ENCODE assay signal across 8 mouse cellular contexts in genomic region chr15:3268247-3268646, GRCm38 (mm10). TPM values are rescaled to one million over a fixed set of nuclear protein-coding genes. Genes with fewer than 3 reads are reported as not detected.
A peak's percentile ranks its signal among the peaks of the same experiment; 100 is the strongest.
DNase-seq lines count a peak whose midpoint lies in the region; ATAC-seq and TF ChIP-seq lines count a peak whose summit lies in the region.

TSS of gene Selenop (plus strand) at chr15:3268547.

- intact Hi-C loops in left cerebral cortex, postnatal 10 days (cut with DNase I): no loop called here

- peak within 1 kb of the TSS; percentile 77 for H3K27ac ChIP-seq in liver, adult 2 months (replicated peaks; ENCODE audit: insufficient read depth, low read depth, low read length)
- 0 out of 2 replicates have a peak within 1 kb of the TSS, but pooled peaks have one; percentile 84 for H3K27ac ChIP-seq in embryonic facial prominence, embryonic 13.5 days
- H3K27ac ChIP-seq in heart, embryonic 13.5 days (replicated peaks): peak within 1 kb of the TSS; percentile 86; the same call in 1 of the 2 replicates
- H3K27ac ChIP-seq in midbrain, postnatal 0 days (ENCODE audit: low read depth, low read length): no peak within 1 kb of the TSS

- TF ChIP-seq POLR2A in liver, adult 2 months (IDR thresholded peaks at IDR 0.05; ENCODE audit: extremely low read depth, insufficient read depth, low read length): no peak

- no peaks in the 10 kb centered on the region for H3K9me3 ChIP-seq in embryonic facial prominence, embryonic 13.5 days
- H3K9me3 ChIP-seq in heart, embryonic 13.5 days: no peaks in the 10 kb centered on the region
- no peaks in the 10 kb centered on the region for H3K9me3 ChIP-seq in midbrain, postnatal 0 days (ENCODE audit: low read length)

- H3K27me3 ChIP-seq in liver, adult 2 months (ENCODE audit: control insufficient read depth, insufficient read depth, low read length): no peaks in the 10 kb centered on the region
- H3K27me3 ChIP-seq in embryonic facial prominence, embryonic 13.5 days: no peaks in the 10 kb centered on the region
- H3K27me3 ChIP-seq in heart, embryonic 13.5 days (replicated peaks): no peaks in the 10 kb centered on the region
- no peaks in the 10 kb centered on the region for H3K27me3 ChIP-seq in midbrain, postnatal 0 days (ENCODE audit: insufficient read depth, low read length)

- DNase-seq in liver, adult 2 months (ENCODE audit: extremely low read depth, low read depth, low spot score): no peak
- DNase-seq in liver: no peak
- no peak for DNase-seq in left cerebral cortex, postnatal 10 days (ENCODE audit: extremely low spot score in 1 of 2, low spot score in 2 of 2)
- no peak for DNase-seq in midbrain, postnatal 0 days (ENCODE audit: low spot score)
- DNase-seq in spleen, adult 18-20 months: no peak
- DNase-seq in retina, postnatal 1 day: no peak

- 0 out of 2 replicates have a peak within 1 kb of the TSS, but pooled peaks have one; percentile 59 for H3K4me2 ChIP-seq in embryonic facial prominence, embryonic 13.5 days
- no peak within 1 kb of the TSS for H3K4me2 ChIP-seq in heart, embryonic 13.5 days
- H3K4me2 ChIP-seq in midbrain, postnatal 0 days (ENCODE audit: low read depth, low read length, poor library complexity, severe bottlenecking): no peak within 1 kb of the TSS

- no peak within 1 kb of the TSS for H3K9ac ChIP-seq in liver, adult 2 months (ENCODE audit: low read depth, low read length)
- H3K9ac ChIP-seq in embryonic facial prominence, embryonic 13.5 days: no peak within 1 kb of the TSS
- H3K9ac ChIP-seq in heart, embryonic 13.5 days: no peak within 1 kb of the TSS
- no peak within 1 kb of the TSS for H3K9ac ChIP-seq in midbrain, postnatal 0 days (replicated peaks; ENCODE audit: low read length, poor library complexity, severe bottlenecking)

- peaks cover 11% of the 10 kb centered on the region for H3K36me3 ChIP-seq in liver, adult 2 months (ENCODE audit: control insufficient read depth, insufficient read depth, low read length)
- no peaks in the 10 kb centered on the region for H3K36me3 ChIP-seq in embryonic facial prominence, embryonic 13.5 days
- no peaks in the 10 kb centered on the region for H3K36me3 ChIP-seq in heart, embryonic 13.5 days
- H3K36me3 ChIP-seq in midbrain, postnatal 0 days (ENCODE audit: insufficient read depth, low read length): no peaks in the 10 kb centered on the region

- no peak for TF ChIP-seq CTCF in liver, adult 2 months (IDR thresholded peaks at IDR 0.05; ENCODE audit: low read depth, low read length)
- no peak for TF ChIP-seq CTCF in midbrain, postnatal 0 days (IDR thresholded peaks at IDR 0.05)

- H3K79me2 ChIP-seq in liver, adult 2 months (ENCODE audit: control insufficient read depth, insufficient read depth, low read length): peaks cover 13% of the 10 kb centered on the region; the same call in 1 of the 2 replicates

- no peak within 1 kb of the TSS for H3K4me3 ChIP-seq in liver, adult 2 months (ENCODE audit: insufficient read depth, low read depth, low read length)
- no peak within 1 kb of the TSS for H3K4me3 ChIP-seq in embryonic facial prominence, embryonic 13.5 days
- no peak within 1 kb of the TSS for H3K4me3 ChIP-seq in heart, embryonic 13.5 days
- H3K4me3 ChIP-seq in midbrain, postnatal 0 days (ENCODE audit: low read depth, low read length): no peak within 1 kb of the TSS

- H3K4me1 ChIP-seq in liver, adult 2 months (ENCODE audit: control insufficient read depth, insufficient read depth, low read length): peaks cover 15% of the 10 kb centered on the region
- peaks cover 19% of the 10 kb centered on the region for H3K4me1 ChIP-seq in embryonic facial prominence, embryonic 13.5 days
- peaks cover 20% of the 10 kb centered on the region for H3K4me1 ChIP-seq in heart, embryonic 13.5 days
- H3K4me1 ChIP-seq in midbrain, postnatal 0 days (ENCODE audit: insufficient read depth, low read length): 0 out of 2 replicates have a peak, but pooled peaks cover 3% of the 10 kb centered on the region

- ATAC-seq in embryonic facial prominence, embryonic 13.5 days (ENCODE audit: insufficient number of reproducible peaks, insufficient read depth, low FRiP score, low TSS enrichment, low read depth): no peak
- ATAC-seq in heart, embryonic 13.5 days (ENCODE audit: extremely low read depth, insufficient number of reproducible peaks, low FRiP score, low TSS enrichment): no peak
- ATAC-seq in midbrain, postnatal 0 days (ENCODE audit: low FRiP score): no peak

- 43% methylated on average over 6 of the region's 6 CpGs for WGBS in liver, adult 2 months
- WGBS in embryonic facial prominence, embryonic 13.5 days: 86% methylated on average over 6 of the region's 6 CpGs
- WGBS in heart, embryonic 13.5 days: 78% methylated on average over 6 of the region's 6 CpGs
- WGBS in midbrain, postnatal 0 days: 83% methylated on average over 6 of the region's 6 CpGs

RNA-seq across cellular contexts. Expression of gene Selenop, which starts in this region (rescaled TPM):
- 6,785 and 8,531 TPM in 2 replicates for total RNA-seq in liver, adult 2 months (2014; rRNA removed)
- polyA plus RNA-seq in liver, adult 2 months (2012; rRNA removed): 1,988 and 2,372 TPM in 2 replicates
- polyA plus RNA-seq in embryonic facial prominence, embryonic 13.5 days (2015; fragmentation: Nextera tagmentation; extraction: Ambion mirVana): 87.2 and 102 TPM in 2 replicates
- 119 and 124 TPM in 2 replicates for polyA plus RNA-seq in heart, embryonic 13.5 days (2015; fragmentation: Nextera tagmentation; extraction: Ambion mirVana)
- 100 to 1,000 TPM; 200 to 275 TPM for total RNA-seq in left cerebral cortex, postnatal 10 days (2021)
- total RNA-seq in midbrain, postnatal 0 days (2014; rRNA removed): 267 and 322 TPM in 2 replicates
- polyA plus RNA-seq in midbrain, postnatal 0 days (2015; fragmentation: Nextera tagmentation; extraction: Ambion mirVana): 201 and 233 TPM in 2 replicates

Comparison
In these comparisons a context has a peak if more than half of its experiments do, and no peak if none do; other contexts are left out.
1. RNA of gene Selenop (total RNA-seq): 6,785 to 8,531 TPM in liver, adult 2 months; 267 to 322 TPM in midbrain, postnatal 0 days and 200 to 275 TPM in left cerebral cortex, postnatal 10 days; every median in the first group is over 10 times any median in the second.